Mouse (Mus musculus): ENCODE measurements around the gene Tmem231. TPM values are rescaled to one million over a fixed set of nuclear protein-coding genes. Genes with fewer than 3 reads are reported as not detected.

Tmem231 gene
- polyA plus RNA-seq (2017; shearing (Covaris generic)), result 3.5 TPM

DNA sequence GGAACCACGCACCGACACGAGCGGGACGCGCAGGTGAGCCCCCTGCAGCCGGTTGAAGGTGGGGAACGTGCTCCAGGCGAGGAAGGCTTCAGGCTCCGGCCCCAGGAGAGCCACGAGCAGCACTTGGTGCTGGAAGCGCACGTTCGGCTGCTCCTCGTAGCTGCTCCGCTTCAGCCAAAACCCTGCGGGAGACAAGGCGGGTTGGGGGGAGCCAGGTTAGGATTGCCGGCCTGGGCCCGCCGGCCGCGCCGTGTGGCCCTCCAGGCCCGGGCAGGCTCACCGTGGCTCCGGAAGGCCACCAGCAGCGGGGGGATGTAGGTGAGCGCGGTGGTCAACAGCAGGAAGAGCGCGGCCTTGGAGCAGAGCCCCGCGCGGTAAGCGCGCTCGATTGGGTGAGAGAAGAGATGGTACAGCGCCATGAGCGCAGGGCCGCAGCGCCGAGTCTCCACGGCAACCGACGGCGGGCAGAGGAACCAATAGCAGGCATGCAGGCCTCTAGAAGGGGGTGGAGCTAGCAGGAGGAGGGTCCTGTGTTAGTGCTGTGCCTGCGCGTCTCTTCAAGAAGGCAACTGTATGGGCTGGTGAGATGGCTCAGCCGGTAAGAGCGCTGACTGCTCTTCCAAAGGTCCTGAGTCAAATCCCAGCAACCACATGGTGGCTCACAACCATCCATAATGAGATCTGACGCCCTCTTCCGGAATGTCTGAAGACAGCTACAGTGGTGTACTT lies at the start of gene Tmem231:
Tmem231 (minus strand) TSS at position 534 of the 729 bp plus-strand sequence.

DNA sequence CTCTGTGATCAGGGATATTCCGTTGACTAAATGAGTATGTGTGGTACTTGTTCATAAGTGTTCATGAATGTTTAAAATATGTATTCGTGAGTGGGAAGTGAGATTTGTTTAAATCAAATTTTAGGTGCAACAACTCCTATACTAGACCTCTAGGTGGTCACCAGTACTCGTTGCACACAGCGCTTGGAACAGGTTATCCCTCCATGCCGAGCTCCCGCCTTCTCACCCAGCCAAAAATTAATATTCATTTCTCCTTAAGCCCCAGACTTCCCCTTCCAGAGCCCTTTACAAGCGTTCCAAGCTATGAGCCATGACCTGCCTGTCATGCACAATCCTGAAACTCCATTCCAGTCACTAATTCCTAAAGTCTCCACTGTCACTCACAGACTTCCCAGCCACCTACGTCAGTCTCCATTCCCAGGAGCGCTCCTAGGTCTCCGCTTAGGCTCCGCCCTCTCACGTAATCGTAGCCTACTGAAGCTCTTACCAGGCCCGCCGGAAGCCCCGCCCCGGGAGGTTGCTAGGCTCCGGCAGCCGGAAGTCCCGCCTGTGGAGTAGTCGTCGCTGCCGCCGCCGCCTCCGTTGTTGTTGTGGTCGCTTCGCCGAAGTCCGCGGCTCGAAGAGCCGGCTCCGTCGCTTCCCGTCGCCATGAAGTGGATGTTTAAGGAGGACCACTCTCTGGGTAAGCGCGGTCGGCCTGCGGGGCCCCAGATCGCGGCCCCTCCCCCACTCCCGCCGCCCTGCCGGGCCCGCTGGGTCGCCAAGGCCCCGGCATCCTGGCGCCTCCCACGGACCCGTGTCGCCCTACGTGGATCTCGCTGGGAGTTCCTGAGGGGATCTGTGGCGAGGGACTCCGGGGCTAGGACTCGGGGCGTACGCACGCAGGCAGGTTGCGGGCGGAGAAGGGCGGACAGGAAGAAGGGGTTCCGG lies 6.8 kb upstream of the Tmem231 start, which contains the start of gene Gabarapl2:
Gabarapl2 (plus strand) TSS at position 533 of the 930 bp plus-strand sequence.

DNA sequence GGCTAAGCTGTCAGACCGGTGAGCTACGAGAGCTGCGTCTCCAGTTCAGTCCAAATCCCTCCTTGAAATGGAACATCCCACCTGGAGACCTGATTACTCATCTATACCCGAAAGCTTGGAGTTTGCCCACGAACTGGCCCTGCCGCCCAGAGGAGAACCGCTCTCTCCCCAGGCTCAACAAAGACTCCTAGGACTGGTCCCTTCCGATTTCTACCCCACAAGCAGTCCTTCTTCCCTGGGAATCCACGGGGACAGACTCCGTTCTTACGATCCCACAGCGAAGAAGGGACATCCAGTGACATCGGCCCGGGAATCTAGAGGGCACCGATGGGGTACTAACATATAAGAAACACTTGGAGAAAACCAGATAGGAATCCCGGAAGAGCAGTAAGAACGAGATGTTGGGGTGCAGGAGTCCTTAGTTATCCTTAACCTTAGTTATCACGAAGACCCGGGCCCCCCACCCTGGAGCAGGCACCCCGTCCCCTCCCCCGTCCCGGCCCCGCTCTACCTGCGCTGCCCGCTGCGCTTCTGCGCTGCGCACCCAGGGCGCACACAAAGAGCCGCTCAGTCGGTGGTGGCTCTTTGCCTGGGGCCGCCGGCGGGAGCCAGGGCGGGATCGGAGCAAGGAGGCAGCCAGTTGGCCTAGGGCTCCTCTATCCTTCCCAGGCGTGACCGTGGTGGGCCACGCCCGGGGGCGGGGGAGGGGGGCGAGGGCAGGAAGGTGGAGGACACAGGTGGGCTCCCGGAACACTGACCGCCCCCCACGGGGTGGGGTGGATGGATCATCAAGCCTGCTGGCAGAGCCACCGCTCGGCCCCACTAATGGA lies 23.8 kb downstream of the Tmem231 start, which contains the start of gene Chst5:
Chst5 (minus strand) TSS at position 827 of the 830 bp plus-strand sequence.

DNA sequence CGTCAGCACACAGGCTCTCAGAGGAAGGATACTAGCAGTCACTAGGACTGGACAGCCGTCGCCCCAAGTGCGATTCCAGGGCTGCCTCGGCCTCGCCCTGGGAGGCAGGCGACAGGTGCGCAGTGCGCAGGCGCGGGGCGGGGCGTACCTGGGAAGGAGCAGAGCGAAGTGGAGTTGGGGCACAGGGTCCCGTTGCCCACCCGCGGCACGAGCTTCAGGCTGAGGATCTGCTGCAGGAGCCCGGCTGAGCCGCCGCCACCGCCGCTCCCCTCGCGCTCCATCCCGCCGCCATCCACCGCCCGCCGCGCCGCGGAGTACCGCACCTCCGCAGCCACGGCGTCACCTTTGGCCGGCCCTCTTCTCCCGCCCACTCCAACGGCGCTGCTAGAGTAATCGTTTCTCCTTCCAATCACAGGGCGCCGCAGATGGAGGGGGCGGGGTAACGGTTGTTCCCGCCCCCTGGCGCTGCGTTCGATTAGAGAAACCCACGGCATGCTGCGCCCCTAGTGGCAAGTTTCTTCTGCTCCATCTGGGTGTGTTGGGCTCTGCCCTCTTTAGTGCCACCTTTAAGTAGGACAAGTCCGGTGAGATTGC lies 57.2 kb downstream of the Tmem231 start, which contains the start of gene Tmem170:
Tmem170 (minus strand) TSS at position 396 of the 594 bp plus-strand sequence.

Other genes with a start within 250 kb of the Tmem231 start
- gene Ctrb1, start 242.9 kb downstream of the Tmem231 start, polyA plus RNA-seq (2017; shearing (Covaris generic)), result not detected
- 0.39 TPM for gene Bcar1, start 190.1 kb downstream of the Tmem231 start, polyA plus RNA-seq (2017; shearing (Covaris generic))
- gene Cfdp1, start 79.6 kb downstream of the Tmem231 start, polyA plus RNA-seq (2017; shearing (Covaris generic)), result 111 TPM
- 1.4 TPM for gene Tmem170, start 57.1 kb downstream of the Tmem231 start, polyA plus RNA-seq (2017; shearing (Covaris generic))
- not detected for gene Chst5, start 23.4 kb downstream of the Tmem231 start, polyA plus RNA-seq (2017; shearing (Covaris generic))
- 328 TPM for gene Gabarapl2, start 6.8 kb upstream of the Tmem231 start, polyA plus RNA-seq (2017; shearing (Covaris generic))
- gene Adat1, start 58.4 kb upstream of the Tmem231 start, polyA plus RNA-seq (2017; shearing (Covaris generic)), result 10.1 TPM
- gene Kars, start 77.4 kb upstream of the Tmem231 start, polyA plus RNA-seq (2017; shearing (Covaris generic)), result 117 TPM
- 32.8 TPM for gene Terf2ip, start 77.5 kb upstream of the Tmem231 start, polyA plus RNA-seq (2017; shearing (Covaris generic))
- gene Gm6793, start 81.2 kb upstream of the Tmem231 start, polyA plus RNA-seq (2017; shearing (Covaris generic)), result 1.7 TPM

All from inflammation-experienced regulatory T-cells, adult 16 weeks (primary cell).